Mouse (Mus musculus) stomach, postnatal 0 days (tissue): ENCODE measurements around the gene Zfp759. TPM values are rescaled to one million over a fixed set of nuclear protein-coding genes. Genes with fewer than 3 reads are reported as not detected.
"Not testable (repeated sequence)": the region's sequence is repeated elsewhere in the genome, so short reads cannot be mapped to it uniquely, and the experiment has no call there.

ENCODE experiments used
- ATAC-seq: fragments of 200-750 bp; cut with Nextera tagmentation; 2 replicates; pipeline ENCODE4 v1.8.0; 2017; ENCODE audit not compliant: low FRiP score, low TSS enrichment
- DNase-seq: peaks from one replicate; pipeline ENCODE4 v3.0.0-alpha.2; 2016; ENCODE audit warnings: low spot score
- H3K27ac ChIP-seq: fragments of 300-500 bp; sonication (generic); replicated peaks from 2 replicates; pipeline ENCODE4 v1.5.1; 2014; ENCODE audit warnings: mild to moderate bottlenecking, control low read depth
- H3K27me3 ChIP-seq: fragments of 300-500 bp; sonication (generic); 2 replicates; pipeline ENCODE4 v1.6.1; 2014; ENCODE audit warnings: low read length; ENCODE audit not compliant: control insufficient read depth, insufficient read depth
- H3K36me3 ChIP-seq: fragments of 300-500 bp; sonication (generic); 2 replicates; pipeline ENCODE4 v1.6.1; 2014; ENCODE audit warnings: low read length, mixed read lengths; ENCODE audit not compliant: control insufficient read depth, insufficient read depth
- H3K4me1 ChIP-seq: fragments of 300-500 bp; sonication (generic); replicated peaks from 2 replicates; pipeline ENCODE4 v1.6.1; 2014; ENCODE audit warnings: antibody characterized with exemption; ENCODE audit not compliant: control insufficient read depth, insufficient read depth
- H3K4me2 ChIP-seq: fragments of 300-500 bp; sonication (generic); replicated peaks from 2 replicates; pipeline ENCODE4 v1.6.1; 2014; ENCODE audit warnings: low read depth, mild to moderate bottlenecking, control low read depth, moderate library complexity
- H3K4me3 ChIP-seq: fragments of 300-500 bp; sonication (generic); 2 replicates; pipeline ENCODE4 v1.5.1; 2014; ENCODE audit warnings: low read depth, low read length, control low read depth
- H3K9ac ChIP-seq: fragments of 300-500 bp; sonication (generic); 2 replicates; pipeline ENCODE4 v1.6.1; 2014; ENCODE audit warnings: mild to moderate bottlenecking, low read length, control low read depth, mixed read lengths
- H3K9me3 ChIP-seq: fragments of 300-500 bp; sonication (generic); 2 replicates; pipeline ENCODE4 v1.6.1; 2016; ENCODE audit warnings: low read length; ENCODE audit not compliant: control insufficient read depth
- CTCF ChIP-seq: IDR thresholded peaks from 2 replicates; pipeline ENCODE4 v1.5.1; 2016; ENCODE audit warnings: antibody characterized with exemption, low read depth, mild to moderate bottlenecking, moderate library complexity
- EP300 ChIP-seq: optimal IDR thresholded peaks from 2 replicates; pipeline ENCODE3; 2016; ENCODE audit warnings: antibody characterized with exemption
- WGBS: fragments of 180-500 bp; shearing (Covaris S2); extraction: QIAGEN DNeasy Blood & Tissue Kit; methylation state at CpG from one replicate; pipeline ENCODE4 v1.1.7; 2014; 5-methylcytosine and 5-hydroxymethylcytosine counted together
- polyA plus RNA-seq: library from polyadenylated mRNA; unstranded; fragments of >200 nt; fragmentation: Nextera tagmentation; extraction: Ambion mirVana; gene quantifications from 2 replicates; pipeline ENCODE4 v1.2.1, GENCODE M21; 2015

Gene Zfp759
- polyA plus RNA-seq, 1 experiment from 2014 or later: 0.76 TPM

- 0 out of 2 replicates have a peak, but pooled peaks cover 2% of the 10 kb centered on the region for H3K36me3 ChIP-seq
- 91% methylated on average over 10 of the region's 10 CpGs for WGBS
- no peak for TF ChIP-seq CTCF
- no peak for TF ChIP-seq EP300
- H3K4me2 ChIP-seq: no peak within 1 kb of the TSS
- H3K4me1 ChIP-seq: no peaks in the 10 kb centered on the region
- ATAC-seq: no peak
- no peak within 1 kb of the TSS for H3K4me3 ChIP-seq
- no peak for DNase-seq
- no peaks in the 10 kb centered on the region for H3K27me3 ChIP-seq
- H3K27ac ChIP-seq: no peak within 1 kb of the TSS
- H3K9ac ChIP-seq: no peak within 1 kb of the TSS
- no peaks in the 10 kb centered on the region for H3K9me3 ChIP-seq
Measured at GRCm38 (mm10) chr13:67097876-67098275, 23.6 kb upstream of the Zfp759 start, which contains the start of gene Zfp708. Zfp708 (minus strand) TSS chr13:67097976.

DNA sequence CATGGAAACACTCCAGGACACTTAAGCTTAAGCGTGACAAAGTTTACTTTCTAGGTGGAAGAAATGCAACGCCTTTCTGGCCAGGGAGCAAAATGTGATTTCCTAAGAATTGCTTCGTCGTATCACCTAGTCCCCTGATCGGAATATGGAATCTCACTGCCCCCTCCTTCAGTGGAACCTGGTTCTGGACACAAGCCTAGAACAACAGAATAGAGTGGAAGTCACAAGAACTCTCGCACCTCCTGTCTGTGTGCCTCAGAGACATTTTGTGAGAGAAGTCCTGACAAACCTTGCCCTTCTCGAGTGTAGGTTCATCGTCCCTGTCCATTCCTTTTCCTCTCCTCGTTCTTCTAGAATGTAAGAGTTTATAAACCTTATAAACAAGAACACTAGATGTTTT, 13.8 kb upstream of the Zfp759 start:
- Histone ChIP-seq H3K27me3 (no peaks in the 10 kb centered on the region), H3K9me3 (no peaks in the 10 kb centered on the region), H3K27ac (peak overlapping the region; percentile 94), H3K36me3 (no peaks in the 10 kb centered on the region), H3K4me1 (0 out of 2 replicates have a peak, but pooled peaks cover 2% of the 10 kb centered on the region), H3K4me3 (peak overlapping the region; percentile 71), H3K9ac (peak overlapping the region; percentile 75), H3K4me2 (peak overlapping the region; percentile 72)
- TF ChIP-seq CTCF (no peak), EP300 (no peak)
- ATAC-seq: no peak
- no peak for DNase-seq
- 34% methylated on average over 9 of the region's 9 CpGs for WGBS

DNA sequence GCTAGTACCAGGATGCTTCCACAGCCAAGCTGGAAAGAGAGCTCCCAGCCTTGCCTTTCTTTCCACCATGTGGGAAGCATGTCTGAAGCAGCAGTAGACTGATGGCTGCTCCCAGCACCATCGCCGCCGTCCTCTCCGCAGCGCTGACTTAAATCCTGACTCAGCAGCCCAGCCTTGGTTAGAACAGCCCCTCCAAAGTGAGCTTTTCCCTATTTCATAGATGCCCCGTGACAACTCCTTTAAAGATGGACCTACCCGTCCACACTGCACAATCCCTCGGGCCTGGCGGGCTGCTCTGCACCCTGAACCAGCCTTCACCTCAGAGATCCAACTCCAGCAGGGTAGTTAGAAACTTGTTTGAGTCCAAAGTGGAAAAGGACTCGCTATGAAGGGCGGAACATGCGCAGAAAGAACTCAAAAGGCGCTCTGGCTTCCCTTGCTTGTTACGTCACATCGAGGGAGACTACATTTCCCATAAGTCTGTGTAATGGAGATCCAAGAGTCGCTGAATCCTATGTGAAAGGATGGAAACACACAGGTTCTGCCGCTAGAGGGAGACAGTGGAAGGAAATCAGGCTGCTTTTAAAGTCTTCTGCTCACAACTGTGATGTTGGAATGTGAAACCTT, 13.2 kb upstream of the Zfp759 start, which contains the start of gene Gm28557:
Gene Gm28557 (minus strand): TSS at position 411 of the 627 bp plus-strand sequence.
- DNase-seq: peak; percentile 87
- Histone ChIP-seq H3K9me3 (no peaks in the 10 kb centered on the region), H3K4me2 (peak within 1 kb of the TSS; percentile 72), H3K36me3 (no peaks in the 10 kb centered on the region), H3K4me3 (peak within 1 kb of the TSS; percentile 71), H3K4me1 (0 out of 2 replicates have a peak, but pooled peaks cover 2% of the 10 kb centered on the region), H3K27me3 (no peaks in the 10 kb centered on the region), H3K9ac (peak within 1 kb of the TSS; percentile 75), H3K27ac (peak within 1 kb of the TSS; percentile 94)
- ATAC-seq: peak; percentile 99
- 0% methylated on average over 17 of the region's 17 CpGs for WGBS
- TF ChIP-seq EP300: no peak
- peak; percentile 93 for TF ChIP-seq CTCF

GRCm38 (mm10) chr13:67108821-67109206, 12.6 kb upstream of the Zfp759 start:
- Histone ChIP-seq H3K4me1 (0 out of 2 replicates have a peak, but pooled peaks cover 2% of the 10 kb centered on the region), H3K27me3 (no peaks in the 10 kb centered on the region), H3K4me2 (peak overlapping the region; percentile 43), H3K36me3 (no peaks in the 10 kb centered on the region), H3K9ac (peak overlapping the region; percentile 1; the same call in 1 of the 2 replicates), H3K9me3 (no peaks in the 10 kb centered on the region), H3K4me3 (peak overlapping the region; percentile 71), H3K27ac (peak overlapping the region; percentile 36; the same call in 1 of the 2 replicates)
- peak; percentile 44 for TF ChIP-seq CTCF
- no peak for TF ChIP-seq EP300
- WGBS: 3% methylated on average over 9 of the region's 9 CpGs
- peak; percentile 65 for DNase-seq
- peak; percentile 75 for ATAC-seq

GRCm38 (mm10) chr13:67112096-67112495, 9.4 kb upstream of the Zfp759 start:
- Histone ChIP-seq H3K27me3 (no peaks in the 10 kb centered on the region), H3K4me3 (no peak overlapping the region), H3K9ac (no peak overlapping the region), H3K9me3 (no peaks in the 10 kb centered on the region), H3K27ac (no peak overlapping the region), H3K36me3 (no peaks in the 10 kb centered on the region), H3K4me1 (0 out of 2 replicates have a peak, but pooled peaks cover 2% of the 10 kb centered on the region), H3K4me2 (no peak overlapping the region)
- DNase-seq: no peak
- no peak for ATAC-seq
- TF ChIP-seq CTCF (no peak), EP300 (no peak)
- 82% methylated on average over 12 of the region's 12 CpGs for WGBS

DNA sequence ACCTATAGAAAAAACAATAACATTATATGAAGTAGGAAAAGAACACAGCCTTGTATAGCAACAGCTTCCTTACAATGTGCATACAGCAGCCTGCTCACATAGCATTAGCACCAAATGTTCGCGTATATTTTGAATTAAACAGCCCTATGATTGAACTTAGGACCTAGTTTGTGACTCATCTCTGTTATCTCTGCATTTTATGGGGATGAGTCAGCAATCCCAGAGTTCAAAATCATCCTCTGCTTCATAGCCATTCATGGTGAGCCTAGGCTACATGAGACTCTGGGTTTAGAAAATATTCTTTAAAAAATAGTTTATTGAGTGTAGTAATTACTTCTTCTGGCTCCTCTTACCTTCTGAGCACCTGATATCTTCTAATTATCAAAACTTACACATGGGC, 8.2 kb upstream of the Zfp759 start:
- no peak overlapping the region for H3K4me3 ChIP-seq
- no peak overlapping the region for H3K4me2 ChIP-seq
- no peak overlapping the region for H3K9ac ChIP-seq
- no peak for DNase-seq
- no peak for ATAC-seq
- no peaks in the 10 kb centered on the region for H3K27me3 ChIP-seq
- H3K9me3 ChIP-seq: no peaks in the 10 kb centered on the region
- no peak overlapping the region for H3K27ac ChIP-seq
- TF ChIP-seq CTCF (no peak), EP300 (no peak)
- 88% methylated on average over 2 of the region's 2 CpGs for WGBS
- H3K36me3 ChIP-seq: no peaks in the 10 kb centered on the region
- no peaks in the 10 kb centered on the region for H3K4me1 ChIP-seq

DNA sequence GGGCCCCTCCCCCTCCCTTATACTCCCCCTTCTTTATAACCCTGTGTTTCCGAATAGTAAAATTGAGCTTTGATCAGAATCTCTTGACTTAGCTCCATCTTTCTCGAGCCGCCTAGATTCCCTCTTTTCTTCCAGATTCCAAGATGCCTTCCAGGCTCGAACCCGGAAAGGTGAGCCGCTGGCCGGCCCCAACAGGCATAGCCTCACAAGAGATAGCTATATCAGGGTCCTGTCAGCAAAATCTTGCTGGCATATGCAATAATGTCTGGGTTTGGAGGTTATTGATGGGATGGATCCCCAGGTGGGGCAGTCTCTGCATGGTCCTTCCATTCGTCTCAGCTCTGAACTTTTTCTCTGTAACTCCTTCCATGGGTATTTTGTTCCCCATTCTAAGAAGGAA, 5.3 kb upstream of the Zfp759 start, which contains the start of gene Rslcan18:
Gene Rslcan18 (minus strand): TSS at position 101 of the 400 bp plus-strand sequence.
- not testable (repeated sequence) for H3K9me3 ChIP-seq, ATAC-seq, H3K27ac ChIP-seq, H3K27me3 ChIP-seq, H3K4me3 ChIP-seq, H3K4me2 ChIP-seq, H3K4me1 ChIP-seq, H3K9ac ChIP-seq, H3K36me3 ChIP-seq, DNase-seq
- 91% methylated on average over 8 of the region's 8 CpGs for WGBS
